Mouse (Mus musculus): ENCODE measurements at regions not wholly inside any gene's neighbourhood (a gene's known extent, or its start where the extent isn't known, plus 50 kb on each side); places are given as distances from the start of the nearest gene placed in this dataset.

DNA sequence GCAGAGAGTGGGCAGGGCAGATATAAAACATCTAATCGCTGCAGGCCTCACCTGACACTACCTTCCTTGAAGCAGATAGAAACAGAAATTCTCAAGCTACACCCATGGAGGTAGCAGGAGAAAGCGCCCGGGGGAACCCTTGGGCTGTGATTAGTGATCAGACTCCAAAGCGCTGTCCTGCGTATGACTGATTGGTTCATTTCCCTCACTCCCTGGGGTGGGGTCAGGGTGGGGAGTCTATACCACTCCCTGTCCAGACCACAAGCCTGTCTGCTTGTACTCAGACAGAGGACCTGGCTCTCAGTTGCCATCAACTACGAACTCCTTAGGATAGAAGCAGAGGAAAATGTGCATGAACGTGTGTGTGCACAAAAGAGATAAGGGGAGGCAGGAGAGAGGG, 77.7 kb downstream of the Gm826 start:
- no peak for DNase-seq (ENCODE audit: low spot score)

DNA sequence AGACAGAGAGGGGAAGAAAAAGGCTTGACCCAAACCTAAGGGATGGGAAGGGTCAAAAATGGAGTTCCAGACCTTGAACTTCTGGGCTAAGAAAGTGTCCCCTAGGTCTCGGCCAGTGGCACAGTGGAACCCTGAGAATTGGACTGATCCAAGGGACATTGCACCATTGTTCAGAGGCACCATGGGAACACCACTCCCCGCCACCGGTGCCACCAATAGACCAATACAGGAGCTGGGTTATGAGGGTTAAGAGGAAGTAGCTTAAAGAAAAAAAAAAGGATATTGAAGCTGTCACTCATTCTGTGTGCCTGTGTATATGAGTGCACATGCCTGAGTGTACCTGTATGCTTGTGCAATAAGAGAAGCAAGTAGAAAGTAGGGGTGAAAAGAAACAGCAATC, 83.7 kb downstream of the Gm826 start:
- no peak for DNase-seq (ENCODE audit: low spot score)

DNA sequence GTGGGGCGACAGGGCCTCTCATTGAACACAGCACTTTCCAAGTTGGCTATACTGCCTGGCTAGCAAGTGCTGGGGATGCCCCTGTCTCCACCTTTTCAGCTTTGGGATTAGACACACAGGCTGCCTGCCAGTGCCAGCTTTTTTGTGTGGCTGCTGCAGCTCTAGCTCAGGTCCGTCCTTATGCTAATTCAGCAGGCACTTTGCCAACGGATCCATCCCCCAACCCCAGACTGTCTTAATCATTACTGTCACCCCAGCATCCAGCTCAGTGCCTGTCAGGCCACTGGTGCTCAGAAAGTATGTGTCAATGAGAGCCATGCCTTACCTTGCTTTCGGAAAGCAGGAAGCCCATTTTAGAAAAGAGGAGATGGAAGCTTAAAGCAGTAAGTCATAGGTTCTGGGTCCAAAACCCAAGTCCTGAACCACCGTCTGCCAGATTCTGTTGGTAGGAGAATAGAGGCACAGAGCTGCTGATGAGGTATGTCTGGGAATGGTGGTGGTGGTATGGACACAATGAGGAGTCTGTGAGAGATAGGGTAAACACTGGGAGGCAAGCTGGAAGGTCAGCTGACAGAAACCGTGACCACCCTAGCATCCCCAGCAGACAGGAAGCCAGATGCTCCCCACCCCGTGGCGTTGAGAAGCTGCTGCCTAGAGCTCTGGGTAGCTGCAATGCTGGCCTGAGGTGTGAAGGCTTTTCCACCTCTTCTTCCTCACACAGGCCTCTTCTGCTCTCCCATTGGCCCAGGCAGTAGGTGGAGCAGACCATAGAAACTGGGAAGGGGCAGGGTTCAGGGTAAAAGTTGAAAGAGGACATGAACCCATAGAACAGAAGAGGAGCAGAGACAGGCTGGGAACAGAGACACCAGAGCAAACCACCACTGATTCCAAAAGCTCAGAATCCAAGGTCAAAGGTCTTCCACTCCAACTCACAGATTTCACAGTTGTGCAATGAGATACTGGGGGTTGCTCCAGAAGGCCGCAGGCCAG, 84.6 kb downstream of the Gm826 start:
- DNase-seq (ENCODE audit: low spot score) = no peak

DNA sequence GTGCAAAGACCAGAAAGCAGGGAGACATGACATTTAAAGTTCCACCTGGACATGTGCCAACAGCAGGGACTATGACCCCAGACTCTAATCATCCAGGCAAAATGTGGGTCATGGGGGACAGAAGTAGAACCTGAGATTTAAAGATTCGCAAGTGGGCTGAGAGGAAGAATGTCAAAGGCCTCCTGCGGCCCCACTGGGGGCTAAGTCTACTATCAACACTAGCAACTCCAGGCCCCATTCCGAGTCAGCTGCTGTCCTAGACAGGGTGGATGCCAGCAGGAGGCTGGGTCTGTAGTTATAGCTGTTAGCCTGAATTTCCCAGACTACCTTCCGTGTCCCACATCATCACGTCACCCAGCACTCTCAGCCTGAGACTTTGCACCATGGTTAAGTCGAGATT, 86.7 kb downstream of the Gm826 start:
- no peak for DNase-seq (ENCODE audit: low spot score)

DNA sequence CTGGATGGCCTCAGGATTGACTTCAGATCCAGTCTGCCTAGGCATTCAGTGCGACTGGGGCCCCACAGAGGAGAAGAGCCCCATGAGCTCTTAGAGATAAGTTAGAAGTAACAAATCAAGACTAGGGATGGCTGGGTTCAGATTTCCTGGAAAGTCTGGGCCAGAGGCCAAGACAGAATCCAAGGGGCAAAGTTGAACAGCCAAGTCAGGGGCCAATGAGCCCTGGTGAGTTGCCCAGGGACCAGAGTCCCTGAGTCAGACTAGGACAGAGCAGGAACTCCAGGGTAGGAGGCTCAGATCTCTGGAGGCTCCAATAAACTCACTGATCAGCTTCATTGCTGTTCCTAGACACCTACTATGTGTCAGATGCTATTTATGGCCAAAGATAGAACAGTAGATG, 87.6 kb downstream of the Gm826 start:
- no peak for DNase-seq (ENCODE audit: low spot score)

DNA sequence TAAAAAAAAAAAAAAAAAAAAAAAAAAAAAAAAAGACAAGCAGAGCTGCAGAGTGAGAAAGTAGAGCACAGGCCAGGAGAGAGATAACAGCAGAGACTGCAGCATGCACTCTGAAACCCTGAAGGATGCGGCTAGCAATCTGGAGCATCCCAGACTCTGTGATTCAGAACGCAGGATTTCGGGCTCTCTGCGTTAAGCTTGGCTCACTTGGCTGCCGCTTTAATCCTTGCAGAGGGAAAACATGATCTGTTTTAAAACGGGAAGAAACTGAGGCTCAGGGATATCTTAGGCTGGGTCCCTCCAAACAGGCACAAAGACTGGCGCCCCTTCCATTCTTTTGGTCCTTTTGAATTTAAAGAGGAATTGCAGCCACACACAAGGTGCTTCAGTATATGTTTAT, 89.1 kb downstream of the Gm826 start:
- no peak for DNase-seq (ENCODE audit: low spot score)

DNA sequence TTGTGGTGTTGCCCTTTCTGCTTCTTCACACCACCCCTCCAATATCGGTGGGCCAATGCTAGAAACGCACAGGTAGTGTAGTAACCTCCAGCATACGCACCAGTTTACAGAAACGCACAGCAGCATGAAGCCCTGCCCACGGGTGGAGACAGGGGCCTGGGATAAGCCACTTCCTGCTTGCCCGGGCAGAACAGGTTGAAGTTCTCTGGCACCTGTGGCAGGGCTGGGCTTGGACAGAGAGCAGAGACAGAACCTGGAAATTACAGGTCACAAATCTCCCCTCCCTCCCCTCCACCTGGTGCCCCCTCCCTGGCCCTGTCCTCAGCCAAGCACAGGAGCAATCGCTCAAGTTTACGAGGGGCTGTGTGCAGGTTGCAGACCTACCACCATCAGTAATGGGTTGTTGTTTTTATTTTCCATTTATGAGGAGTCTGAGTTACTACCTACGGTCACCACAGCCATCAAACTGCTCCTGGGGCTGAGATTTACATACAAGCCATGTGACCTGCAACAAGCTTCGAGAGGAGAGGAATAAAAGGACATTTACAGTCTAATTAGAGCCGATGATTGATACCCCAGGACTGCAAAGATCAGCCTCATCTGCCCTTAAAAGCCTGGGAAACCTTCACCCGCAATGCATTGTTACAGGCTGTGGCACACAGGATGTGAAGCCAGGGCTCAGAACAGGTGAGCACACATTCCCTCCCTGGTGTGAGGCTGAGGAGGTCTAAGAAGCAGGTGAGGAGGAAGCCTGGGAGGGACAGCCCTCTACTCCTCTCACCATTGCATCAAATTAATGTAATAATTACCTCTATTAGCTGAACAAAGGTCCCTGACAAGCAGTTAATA, 93.2 kb downstream of the Gm826 start:
- DNase-seq (ENCODE audit: low spot score) = no peak

DNA sequence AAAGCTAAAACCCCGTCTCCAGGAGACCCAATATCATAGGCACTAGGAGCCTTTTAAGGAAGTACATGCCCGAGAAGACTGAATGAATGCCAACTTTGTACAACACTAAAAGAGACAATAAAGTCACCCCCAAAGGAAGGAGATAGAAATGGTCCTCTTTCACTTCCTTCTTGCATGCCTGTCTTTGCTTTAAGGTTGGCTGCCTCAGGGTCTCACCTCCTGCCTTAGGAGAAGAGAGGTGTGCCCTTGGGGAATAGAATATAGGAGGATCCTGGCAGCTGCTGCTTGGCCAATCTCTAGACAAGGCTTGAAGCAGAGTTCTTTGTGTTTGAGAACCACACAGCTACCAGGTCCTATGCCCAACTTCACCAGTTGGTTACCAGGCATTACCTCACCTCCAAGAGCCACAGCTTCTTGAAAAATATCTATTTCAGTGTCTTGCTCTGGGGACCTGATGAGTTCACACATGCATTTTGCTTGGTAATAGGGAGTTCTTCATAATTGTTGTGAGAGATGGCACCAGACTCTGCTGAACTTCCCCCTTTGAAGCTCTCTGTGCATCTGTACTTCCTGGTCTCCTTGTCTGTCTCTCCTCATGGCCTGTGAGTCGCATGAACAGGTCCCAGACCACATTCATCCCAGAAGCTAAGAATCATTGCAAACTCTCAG, 96.4 kb downstream of the Gm826 start:
- no peak for DNase-seq (ENCODE audit: low spot score)

DNA sequence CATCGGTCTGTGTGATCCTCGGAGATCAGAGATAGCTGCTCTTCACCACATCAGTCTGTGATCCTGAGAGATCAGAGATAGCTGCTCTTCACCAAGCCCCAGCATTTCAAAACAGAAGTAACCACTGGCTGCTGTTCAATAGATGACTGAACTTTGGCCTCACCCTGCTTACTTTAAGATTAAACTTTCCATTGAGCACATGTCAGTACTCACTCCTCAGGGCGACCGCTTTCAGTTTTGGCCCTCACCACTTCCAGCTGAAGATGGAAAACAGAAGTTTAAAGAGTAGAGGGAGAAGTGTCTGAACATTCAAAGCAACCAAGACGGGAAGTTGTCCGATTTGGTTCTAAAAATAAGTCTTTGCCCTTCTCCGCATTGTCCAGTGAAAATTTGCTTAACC, 97.2 kb downstream of the Gm826 start:
- DNase-seq (ENCODE audit: low spot score) = no peak

DNA sequence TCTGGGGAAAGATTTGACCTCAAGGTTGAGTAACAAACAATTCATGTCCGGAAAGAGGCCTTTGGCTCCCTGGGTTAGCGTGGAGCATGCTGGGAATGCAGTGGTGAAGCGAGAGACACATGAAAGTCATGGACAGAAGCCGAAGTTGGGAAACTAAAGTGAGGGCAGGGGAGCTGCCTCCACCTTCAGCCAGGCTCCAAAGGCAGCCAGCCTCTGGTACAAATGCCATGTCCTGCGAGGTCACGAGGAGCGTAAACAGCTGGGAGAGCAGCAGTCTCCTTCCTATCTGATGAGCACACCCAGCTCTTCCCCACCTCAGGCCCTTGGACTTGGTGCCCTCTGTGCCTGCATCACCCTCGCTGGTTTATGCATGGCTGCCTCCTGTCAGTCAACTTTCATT, 103.2 kb downstream of the Gm826 start:
- no peak for DNase-seq (ENCODE audit: low spot score)

DNA sequence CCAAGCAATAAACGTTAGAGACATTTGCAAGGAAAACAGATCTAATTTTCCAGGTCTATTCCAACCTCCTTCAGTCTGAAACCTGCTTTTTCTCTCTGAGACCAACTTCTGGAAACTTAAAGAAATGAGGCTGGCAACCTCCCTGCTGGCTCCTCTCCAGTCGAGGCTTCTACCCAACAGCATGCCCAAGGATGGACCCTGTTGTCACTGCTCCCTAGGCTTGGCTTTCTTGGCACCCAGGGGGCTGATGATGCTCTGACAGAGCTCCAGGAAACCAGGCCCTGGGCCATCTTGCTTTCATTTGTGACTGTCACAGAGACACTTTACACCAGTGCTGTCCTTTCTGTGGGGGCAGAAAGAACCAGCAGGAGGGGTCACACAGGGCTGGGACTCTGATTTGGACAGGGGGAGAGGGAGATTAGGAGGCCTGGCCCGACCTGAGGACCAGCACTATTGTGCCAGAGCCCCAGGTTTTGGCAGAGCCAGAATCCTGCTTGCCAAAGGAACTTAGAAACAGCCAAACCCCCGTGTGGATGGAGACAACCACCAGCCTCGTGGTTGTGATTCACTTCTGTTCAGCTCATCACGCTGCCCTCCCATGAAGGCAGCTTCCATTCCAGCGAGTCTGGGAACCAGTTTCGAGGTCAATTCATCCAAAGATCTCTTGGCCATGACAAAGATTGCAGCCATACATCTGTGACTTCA, 105.5 kb downstream of the Gm826 start:
- no peak for DNase-seq (ENCODE audit: low spot score)

DNA sequence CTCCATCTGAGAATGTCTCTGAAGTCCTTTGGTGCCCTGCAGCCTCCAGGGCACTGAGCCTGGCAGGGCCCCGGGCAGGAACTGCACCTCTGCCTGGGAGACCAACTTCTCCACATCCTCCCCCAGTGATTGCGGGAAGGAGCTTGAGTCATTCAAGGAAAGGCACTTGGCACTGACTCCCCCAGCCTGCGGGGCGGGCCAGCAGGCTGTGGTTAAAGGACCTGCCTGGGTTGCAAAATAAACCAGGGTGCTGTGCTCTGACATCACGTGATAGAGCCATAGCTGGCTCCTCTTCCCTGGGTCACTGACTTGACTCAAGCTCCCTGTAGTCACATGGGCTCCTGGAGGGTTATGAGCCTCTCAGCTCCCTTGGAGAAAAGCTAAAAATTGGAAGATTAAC, 108.5 kb downstream of the Gm826 start:
- DNase-seq (ENCODE audit: low spot score) = no peak

DNA sequence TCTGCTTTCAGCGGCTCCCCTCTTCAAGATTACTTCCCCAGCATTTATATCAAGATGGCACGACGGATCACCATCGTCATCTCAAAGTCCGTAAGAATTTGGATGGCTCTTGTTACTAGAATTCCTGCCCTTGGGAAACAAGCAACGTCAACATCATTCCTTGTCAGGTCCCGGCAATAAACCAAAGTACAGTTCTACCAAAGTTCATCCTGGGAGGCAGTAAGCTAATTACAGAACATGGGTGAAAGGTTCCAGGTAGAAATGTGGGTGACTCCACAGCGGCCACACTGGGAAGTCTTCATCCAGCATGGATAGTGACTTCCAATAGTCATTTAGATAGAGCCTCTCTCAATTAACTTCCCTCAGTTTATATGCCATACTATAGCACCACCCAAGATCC, 110.6 kb downstream of the Gm826 start:
- DNase-seq (ENCODE audit: low spot score) = no peak

DNA sequence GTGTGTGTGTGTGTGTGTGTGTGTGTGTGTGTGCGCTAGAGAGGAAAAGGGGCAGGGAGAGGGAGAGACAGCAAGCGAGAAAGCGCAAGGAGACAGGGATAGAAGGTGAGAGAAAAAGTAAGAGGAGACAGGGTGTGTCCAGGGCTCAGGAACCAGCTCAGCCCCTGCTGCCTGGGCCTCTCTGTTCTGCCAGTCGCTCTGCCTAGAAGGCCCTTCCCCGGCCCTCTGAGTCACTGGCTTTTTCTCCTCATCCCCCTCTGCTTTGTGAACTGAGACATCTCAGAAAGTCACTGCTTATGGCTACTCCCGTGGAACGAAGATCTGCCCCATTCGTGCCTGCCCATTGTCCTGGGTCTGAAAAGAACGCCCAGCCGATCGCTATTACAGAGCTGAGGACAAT, 112.2 kb downstream of the Gm826 start:
- no peak for DNase-seq (ENCODE audit: low spot score)

DNA sequence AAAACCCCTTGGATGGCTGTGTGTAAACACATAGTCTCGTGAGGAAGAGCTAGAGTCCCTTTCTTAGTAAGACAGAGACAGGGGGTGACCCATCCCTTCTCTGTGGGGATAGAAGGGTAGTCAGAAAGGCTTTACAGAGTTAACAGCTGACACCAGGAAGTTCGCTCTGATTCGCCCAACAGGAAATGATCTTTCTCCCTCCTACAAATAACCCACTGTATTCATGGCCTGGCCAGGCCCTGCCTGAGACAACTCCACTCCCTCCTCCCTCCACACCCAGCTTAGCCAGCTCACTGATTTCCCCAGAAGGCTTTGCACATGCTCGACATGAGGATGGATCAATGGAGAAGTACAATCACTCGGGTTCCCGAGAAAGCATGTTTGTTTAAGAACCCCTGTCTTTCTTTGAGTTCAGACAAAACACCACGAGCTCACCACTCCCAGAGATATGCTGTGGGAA, 113.4 kb downstream of the Gm826 start:
- DNase-seq (ENCODE audit: low spot score) = no peak

DNA sequence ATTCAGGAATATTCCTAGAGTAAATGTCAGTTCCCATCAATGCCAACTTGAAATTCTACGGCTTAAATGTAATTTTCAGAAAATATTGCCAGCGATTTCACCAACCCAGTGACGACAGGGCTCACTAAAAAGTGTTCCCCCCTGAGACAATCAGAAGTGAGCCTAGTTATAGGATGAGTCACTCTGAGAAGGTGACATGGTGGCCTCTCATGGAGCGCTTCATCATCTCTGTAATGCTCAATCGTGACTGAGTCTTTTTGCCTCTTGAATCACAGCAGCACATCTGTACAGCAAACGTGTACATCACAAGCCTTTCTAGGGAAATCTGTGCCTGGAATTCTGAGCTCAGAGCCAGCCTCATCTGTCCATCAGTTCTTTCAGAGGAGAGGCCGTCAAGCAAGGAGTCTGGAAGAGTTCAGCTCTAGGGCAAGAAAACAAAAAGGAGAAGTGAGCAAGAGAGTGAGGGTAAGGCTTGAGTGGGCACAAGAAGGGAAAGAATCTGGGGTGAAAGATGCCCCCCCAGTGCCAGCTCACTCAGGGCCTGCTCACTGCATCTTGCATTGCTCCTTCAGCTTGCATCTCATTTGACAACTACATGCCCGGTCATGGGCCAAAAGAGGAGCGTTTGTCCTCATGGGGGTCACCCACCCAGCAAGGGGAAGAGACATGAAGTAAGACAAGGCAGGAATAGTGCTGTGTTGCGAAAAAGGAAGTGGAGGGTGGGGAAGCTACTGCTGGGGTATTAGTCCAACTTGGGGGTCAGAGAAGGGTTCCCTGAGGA, 119.7 kb downstream of the Gm826 start:
- no peak for DNase-seq (ENCODE audit: low spot score)

DNA sequence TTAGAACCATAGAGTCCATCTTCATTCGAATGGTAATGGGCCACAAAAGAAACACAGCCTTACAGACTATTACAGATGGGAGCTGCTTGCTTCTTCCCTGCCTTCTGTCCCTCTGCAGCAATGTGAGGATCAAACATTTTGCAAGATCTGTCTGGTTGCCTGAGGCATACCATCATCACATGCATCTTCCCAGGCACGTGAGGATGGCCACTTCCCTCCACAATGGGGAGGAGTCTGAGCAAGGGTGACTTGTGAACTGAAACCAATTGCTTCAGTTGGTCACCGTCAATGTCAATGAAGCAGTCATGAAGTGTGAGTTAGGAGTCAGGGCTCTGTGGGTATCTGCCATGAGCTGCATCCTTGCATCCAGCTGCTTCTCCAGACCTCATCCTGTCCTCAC, 123.5 kb downstream of the Gm826 start:
- no peak for DNase-seq (ENCODE audit: low spot score)

DNA sequence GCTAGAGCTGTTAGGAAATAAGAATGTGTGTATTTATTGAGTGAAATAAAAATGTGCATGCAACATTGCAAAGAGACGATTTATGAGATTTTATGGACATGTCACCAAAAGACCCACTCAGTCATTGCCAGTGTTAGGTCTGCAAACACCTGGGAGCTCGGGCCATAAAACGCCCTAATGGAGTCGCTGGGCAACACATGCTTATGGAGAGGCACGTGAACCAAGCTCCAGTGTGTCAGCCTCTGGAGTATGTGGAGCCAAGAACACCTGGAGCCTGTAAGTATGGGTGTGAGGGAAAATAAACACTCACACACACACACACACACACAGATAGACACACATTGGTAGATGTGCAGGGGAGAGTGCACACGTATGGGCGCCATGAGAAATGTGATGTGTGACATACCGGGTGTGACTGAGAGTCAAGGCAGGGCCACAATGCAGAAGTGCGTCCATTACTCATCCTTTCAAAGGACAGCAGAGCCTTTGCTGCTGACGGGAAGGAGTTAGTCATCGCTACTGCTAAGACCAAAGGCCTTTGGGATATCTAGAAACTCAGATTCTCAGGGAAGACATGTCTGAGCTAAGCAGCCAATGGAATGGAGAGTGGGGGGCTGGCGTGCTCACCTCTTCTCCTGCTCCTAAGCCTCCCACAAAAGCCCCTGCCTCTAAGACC, 124.2 kb downstream of the Gm826 start:
- no peak for DNase-seq (ENCODE audit: low spot score)

DNA sequence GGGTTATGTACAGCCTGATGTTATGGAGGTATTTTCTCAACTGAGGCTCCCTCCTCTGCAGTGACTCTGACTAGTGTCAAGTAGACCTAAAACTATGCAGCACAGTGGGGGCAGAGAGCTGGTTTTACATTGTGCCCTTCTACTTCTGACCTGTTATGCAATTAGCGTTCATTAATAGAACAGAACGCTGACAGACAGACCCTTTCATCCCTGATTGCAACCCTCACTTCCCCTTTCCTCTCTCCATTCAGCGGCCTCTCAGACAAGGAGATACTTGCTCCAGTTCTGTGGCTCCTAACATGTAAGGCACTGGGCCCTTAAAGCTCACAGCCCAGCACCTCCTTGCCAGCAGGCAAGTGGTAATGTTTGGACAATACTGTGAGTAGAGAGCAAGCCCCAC, 125.7 kb downstream of the Gm826 start:
- no peak for DNase-seq (ENCODE audit: low spot score)

DNA sequence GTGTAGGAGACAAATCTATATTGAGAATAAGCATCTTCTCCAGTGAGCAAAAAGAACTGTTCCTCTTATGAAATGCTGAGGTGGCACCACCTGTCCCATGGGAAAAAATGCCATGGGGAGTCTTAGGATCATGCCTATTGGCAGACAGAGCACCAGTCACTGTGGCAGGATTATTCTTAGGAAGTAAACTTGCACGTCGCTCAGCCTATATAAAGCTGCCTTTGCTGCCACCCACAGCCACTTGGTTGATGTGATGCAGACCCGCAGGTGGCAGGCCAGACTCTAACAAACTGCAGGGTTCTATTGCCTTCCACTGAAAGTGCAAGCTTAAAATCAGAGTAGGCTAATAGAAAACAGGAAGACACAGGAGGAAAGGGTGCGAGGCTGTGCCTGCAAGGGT, 126.7 kb downstream of the Gm826 start:
- no peak for DNase-seq (ENCODE audit: low spot score)

DNA sequence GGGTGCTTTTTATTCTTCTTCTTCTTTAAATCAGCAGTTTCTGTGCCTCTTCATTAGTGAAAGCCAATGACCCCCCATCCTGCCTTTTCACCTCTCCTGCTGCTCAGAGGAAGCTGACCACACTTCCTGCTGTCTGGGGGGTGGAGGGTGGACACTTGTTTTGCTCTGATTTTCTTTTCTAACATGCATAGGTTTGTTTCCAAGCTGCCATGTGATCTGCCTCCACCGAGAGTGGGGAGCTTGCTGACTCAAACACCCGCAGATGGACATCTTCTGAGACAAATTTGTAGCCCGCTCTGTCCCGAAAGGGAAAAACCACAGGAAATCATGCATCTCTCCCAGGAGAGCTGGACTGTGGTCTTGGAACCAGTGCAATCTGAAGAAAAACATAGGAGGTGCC, 141.3 kb downstream of the Gm826 start:
- no peak for DNase-seq (ENCODE audit: low spot score)

Measured in testis, postnatal 14 days (tissue).